Mouse (Mus musculus) limb, embryonic 14.5 days (tissue): ENCODE data around the gene Pitpnb. TPM values are rescaled to one million over a fixed set of nuclear protein-coding genes. Genes with fewer than 3 reads are reported as not detected.

Source experiments
- ATAC-seq: fragments of 200-750 bp; cut with Nextera tagmentation; 2 replicates; pipeline ENCODE4 v1.8.0; 2017; ENCODE audit warnings: low read depth, moderate number of reproducible peaks, moderate TSS enrichment; ENCODE audit not compliant: low FRiP score
- DNase-seq: peaks from one replicate; pipeline ENCODE4 v3.0.0-alpha.2; 2015; ENCODE audit warnings: low spot score
- H3K27ac ChIP-seq: fragments of 300-500 bp; sonication (generic); replicated peaks from 2 replicates; pipeline ENCODE4 v1.5.1; 2014; ENCODE audit warnings: low read depth, mild to moderate bottlenecking, low read length, moderate library complexity, mixed read lengths
- H3K27me3 ChIP-seq: fragments of 300-500 bp; sonication (generic); 2 replicates; pipeline ENCODE4 v1.6.1; 2014; ENCODE audit warnings: low read length, mixed read lengths; ENCODE audit not compliant: control insufficient read depth, insufficient read depth
- H3K36me3 ChIP-seq: fragments of 300-500 bp; sonication (generic); 2 replicates; pipeline ENCODE4 v1.6.1; 2014; ENCODE audit warnings: mild to moderate bottlenecking, low read length, moderate library complexity, mixed read lengths; ENCODE audit not compliant: control insufficient read depth, insufficient read depth
- H3K4me1 ChIP-seq: fragments of 300-500 bp; sonication (generic); 2 replicates; pipeline ENCODE4 v1.6.1; 2014; ENCODE audit warnings: antibody characterized with exemption, low read length, mixed read lengths; ENCODE audit not compliant: control insufficient read depth, insufficient read depth
- H3K4me2 ChIP-seq: fragments of 300-500 bp; sonication (generic); replicated peaks from 2 replicates; pipeline ENCODE4 v1.6.1; 2014; ENCODE audit warnings: low read depth, mild to moderate bottlenecking, low read length, moderate library complexity; ENCODE audit not compliant: severe bottlenecking
- H3K4me3 ChIP-seq: fragments of 300-500 bp; sonication (generic); replicated peaks from 2 replicates; pipeline ENCODE4 v1.5.1; 2014; ENCODE audit warnings: low read length
- H3K9ac ChIP-seq: fragments of 300-500 bp; sonication (generic); 2 replicates; pipeline ENCODE4 v1.6.1; 2014; ENCODE audit warnings: mild to moderate bottlenecking, low read depth, low read length, moderate library complexity; ENCODE audit not compliant: severe bottlenecking
- H3K9me3 ChIP-seq: fragments of 300-500 bp; sonication (generic); 2 replicates; pipeline ENCODE4 v1.6.1; 2016; ENCODE audit warnings: low read length; ENCODE audit not compliant: control insufficient read depth
- POLR2A ChIP-seq: fragments of 200-500 bp; IDR thresholded peaks from 2 replicates; pipeline ENCODE4 v1.8.0; 2012; ENCODE audit warnings: inconsistent platforms, mild to moderate bottlenecking, moderate library complexity, borderline replicate concordance; ENCODE audit not compliant: insufficient read depth, insufficient read length; ENCODE audit errors: extremely low read depth
- WGBS: fragments of 180-500 bp; shearing (Covaris S2); extraction: QIAGEN DNeasy Blood & Tissue Kit; methylation state at CpG from one replicate; pipeline ENCODE4 v1.1.7; 2014; 5-methylcytosine and 5-hydroxymethylcytosine counted together
- polyA plus RNA-seq, 2 experiments: library from polyadenylated mRNA; depleted of rRNA in 1 of 2; stranded (reverse) in 1 of 2; unstranded in 1 of 2; fragments of >200 nt; fragmentation: Nextera tagmentation in 1 of 2; extraction: Ambion mirVana in 1 of 2; gene quantifications; 2 replicates each; pipeline versions ENCODE4 v1.2.1 to v1.2.3; 2012 to 2014

Gene Pitpnb
- polyA plus RNA-seq, 2 experiments, result 89.6 to 103 TPM

- H3K4me3 ChIP-seq, result no peak overlapping the region
- DNase-seq (no peak), ATAC-seq (no peak)
- no peak overlapping the region for H3K27ac ChIP-seq
- no peaks in the 10 kb centered on the region for H3K27me3 ChIP-seq
- H3K4me1 ChIP-seq, result no peaks in the 10 kb centered on the region
- H3K9me3 ChIP-seq, result no peaks in the 10 kb centered on the region; the same call in 1 of the 2 replicates
- no peak overlapping the region for H3K4me2 ChIP-seq
- no peak overlapping the region for H3K9ac ChIP-seq
- no peaks in the 10 kb centered on the region for H3K36me3 ChIP-seq
- 59% methylated on average over 6 of the region's 6 CpGs for WGBS
- no peak for TF ChIP-seq POLR2A
Observed at GRCm38 (mm10) chr5:111310185-111310584, 20.4 kb upstream of the Pitpnb start.

GRCm38 (mm10) chr5:111313833-111314232, 16.7 kb upstream of the Pitpnb start:
- no peak for TF ChIP-seq POLR2A
- H3K4me2 ChIP-seq, result no peak overlapping the region
- H3K27ac ChIP-seq, result no peak overlapping the region
- DNase-seq, result no peak
- H3K9me3 ChIP-seq, result no peaks in the 10 kb centered on the region
- no peaks in the 10 kb centered on the region for H3K36me3 ChIP-seq
- no peak for ATAC-seq
- H3K4me1 ChIP-seq, result no peaks in the 10 kb centered on the region
- no peak overlapping the region for H3K9ac ChIP-seq
- H3K4me3 ChIP-seq, result no peak overlapping the region
- H3K27me3 ChIP-seq, result no peaks in the 10 kb centered on the region
- WGBS, result 85% methylated on average over 9 of the region's 9 CpGs

GRCm38 (mm10) chr5:111315061-111315460, 15.5 kb upstream of the Pitpnb start:
- no peak for ATAC-seq
- WGBS, result 93% methylated on average over 6 of the region's 6 CpGs
- Histone ChIP-seq H3K36me3 (no peaks in the 10 kb centered on the region), H3K4me1 (no peaks in the 10 kb centered on the region), H3K4me2 (no peak overlapping the region), H3K27ac (no peak overlapping the region), H3K27me3 (no peaks in the 10 kb centered on the region), H3K9ac (no peak overlapping the region), H3K9me3 (no peaks in the 10 kb centered on the region), H3K4me3 (no peak overlapping the region)
- no peak for DNase-seq
- no peak for TF ChIP-seq POLR2A

GRCm38 (mm10) chr5:111317526-111317925, 13.0 kb upstream of the Pitpnb start:
- ATAC-seq (no peak), DNase-seq (no peak)
- no peak for TF ChIP-seq POLR2A
- no peaks in the 10 kb centered on the region for H3K4me1 ChIP-seq
- H3K9ac ChIP-seq, result no peak overlapping the region
- no peaks in the 10 kb centered on the region for H3K9me3 ChIP-seq
- no peak overlapping the region for H3K27ac ChIP-seq
- 58% methylated on average over 3 of the region's 3 CpGs for WGBS
- H3K4me2 ChIP-seq, result no peak overlapping the region
- H3K36me3 ChIP-seq, result no peaks in the 10 kb centered on the region
- H3K4me3 ChIP-seq, result no peak overlapping the region
- H3K27me3 ChIP-seq, result no peaks in the 10 kb centered on the region

GRCm38 (mm10) chr5:111318946-111319345, 11.6 kb upstream of the Pitpnb start:
- no peak for TF ChIP-seq POLR2A
- Histone ChIP-seq H3K36me3 (no peaks in the 10 kb centered on the region), H3K4me3 (no peak overlapping the region), H3K27me3 (no peaks in the 10 kb centered on the region), H3K9me3 (no peaks in the 10 kb centered on the region), H3K9ac (no peak overlapping the region), H3K27ac (no peak overlapping the region), H3K4me1 (no peaks in the 10 kb centered on the region), H3K4me2 (no peak overlapping the region)
- DNase-seq, result no peak
- ATAC-seq, result no peak
- WGBS, result 54% methylated on average over 1 of the region's 1 CpGs

- Histone ChIP-seq H3K27me3 (no peaks in the 10 kb centered on the region), H3K9me3 (no peaks in the 10 kb centered on the region), H3K9ac (no peak overlapping the region), H3K27ac (no peak overlapping the region), H3K4me3 (no peak overlapping the region), H3K36me3 (no peaks in the 10 kb centered on the region), H3K4me2 (no peak overlapping the region), H3K4me1 (no peaks in the 10 kb centered on the region)
- DNase-seq, result no peak
- TF ChIP-seq POLR2A, result no peak
- ATAC-seq, result no peak
- WGBS, result 11% methylated on average over 1 of the region's 1 CpGs
Observed at GRCm38 (mm10) chr5:111325813-111326212, 4.8 kb upstream of the Pitpnb start.
